Mouse (Mus musculus): ENCODE measurements around the gene Rtp1.

Gene Rtp1

GRCm38 (mm10) chr16:23457338-23457737 is 28.4 kb downstream of the Rtp1 start:
- no peak for DNase-seq

- no peak for DNase-seq
Measured at GRCm38 (mm10) chr16:23458906-23459588, 30.1 kb downstream of the Rtp1 start.

DNA sequence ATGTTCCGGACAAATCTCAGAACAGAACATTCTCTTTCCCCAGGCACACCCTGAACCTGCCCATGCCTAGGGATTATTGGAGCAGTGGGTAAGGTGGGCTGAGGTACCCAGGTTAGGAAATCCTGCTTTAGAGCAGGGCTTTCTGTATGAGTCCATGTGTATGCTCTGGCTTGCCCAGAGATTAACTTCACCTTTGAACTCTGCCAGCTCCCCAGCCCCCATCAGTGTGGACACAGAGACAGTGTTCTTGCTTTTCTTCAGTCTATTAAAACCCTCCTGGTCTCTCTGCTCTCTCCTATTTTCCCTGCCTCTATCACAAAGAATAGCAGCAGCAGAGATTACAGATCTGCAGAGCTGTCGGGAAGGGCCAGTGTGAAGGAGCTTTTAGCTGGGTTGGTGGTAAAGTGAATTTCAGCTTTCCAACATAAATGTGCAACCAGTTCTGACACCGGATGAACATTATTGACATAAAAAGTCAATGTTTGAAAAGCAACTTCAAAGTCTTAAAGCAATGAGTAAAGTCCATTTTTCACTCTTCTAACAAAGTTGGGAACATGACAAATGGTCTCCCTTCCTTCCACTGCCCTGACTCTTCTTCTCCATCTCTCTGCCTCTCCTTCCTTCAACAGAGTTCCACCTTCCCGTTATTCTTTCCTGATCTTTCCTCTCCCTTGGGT is 34.9 kb downstream of the Rtp1 start:
- DNase-seq, result no peak

GRCm38 (mm10) chr16:23471551-23471950 is 42.6 kb downstream of the Rtp1 start:
- no peak for DNase-seq

- DNase-seq, result no peak
Measured at GRCm38 (mm10) chr16:23472046-23472445, 43.1 kb downstream of the Rtp1 start.

DNA sequence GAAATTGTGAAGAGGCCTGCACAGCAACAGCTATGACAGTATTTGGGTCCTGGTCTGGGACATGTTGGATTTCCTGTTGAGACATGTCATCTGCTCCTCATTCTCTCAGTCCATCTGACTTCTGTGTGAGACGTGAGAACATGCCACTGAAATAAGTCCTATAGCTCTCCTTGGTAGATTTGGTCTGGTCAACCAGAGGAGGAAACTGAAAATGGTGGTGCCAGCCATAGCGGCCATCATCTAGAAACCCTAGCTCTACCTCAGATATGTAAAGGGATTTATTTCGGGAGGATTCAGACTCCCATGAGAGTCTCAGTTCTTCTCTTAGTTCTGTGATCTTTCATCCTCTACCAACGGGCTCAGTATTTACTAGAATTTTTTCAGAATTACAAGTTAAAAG is 46.7 kb downstream of the Rtp1 start:
- DNase-seq, result no peak

DNA sequence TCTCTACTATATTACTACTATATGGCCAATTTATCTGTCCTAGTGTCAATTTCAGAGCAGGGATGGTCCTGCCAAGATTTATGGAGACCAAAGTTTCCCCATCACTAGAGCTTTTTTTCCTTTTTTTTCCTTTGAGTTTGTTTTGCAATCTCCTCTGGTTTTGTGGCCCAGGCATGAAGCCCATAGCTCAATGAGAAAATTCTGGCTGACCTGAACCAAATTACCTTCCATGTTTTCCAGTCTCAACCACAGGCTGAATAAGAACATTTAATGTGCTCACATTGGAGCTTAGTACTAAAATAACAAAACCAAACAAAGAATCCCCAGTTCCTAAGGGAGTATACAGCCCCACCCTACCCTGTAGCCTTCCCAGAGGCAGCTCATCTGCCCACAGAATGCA is 47.7 kb downstream of the Rtp1 start:
- no peak for DNase-seq

DNA sequence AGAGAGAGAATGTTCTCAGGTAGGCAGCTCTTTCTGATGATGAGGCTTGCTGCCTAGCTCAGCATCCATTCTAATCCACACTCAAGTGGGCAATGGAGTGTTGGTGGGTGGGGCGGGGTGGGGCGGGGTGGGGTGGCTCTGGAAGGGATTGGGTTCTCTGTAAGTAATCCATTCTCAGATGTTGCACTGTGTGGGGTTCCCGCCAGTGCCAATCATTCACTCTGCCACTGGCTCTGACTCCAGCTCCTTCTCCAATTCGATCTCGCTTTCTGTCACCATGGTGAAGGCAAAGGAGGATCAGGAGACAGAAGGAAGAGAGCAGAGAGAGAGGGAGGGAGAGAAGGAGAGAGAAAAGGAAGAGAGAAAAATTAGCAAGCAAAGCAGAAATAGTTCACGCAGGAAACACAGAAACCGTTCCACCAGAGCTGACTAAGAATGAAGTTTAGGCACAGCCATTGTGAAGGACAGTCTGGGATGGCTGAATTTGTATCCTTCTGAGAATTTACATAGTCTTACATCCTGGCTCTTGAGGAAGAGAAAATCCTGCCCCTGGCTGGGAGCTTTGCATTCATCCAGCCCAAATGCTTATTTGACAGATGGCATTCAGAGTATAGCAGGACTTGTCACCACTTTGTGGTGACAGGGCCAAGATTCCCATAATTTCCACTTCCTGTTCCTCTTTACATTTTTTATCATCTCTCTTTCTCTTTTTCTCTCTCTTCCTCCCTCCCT is 51.1 kb downstream of the Rtp1 start:
- no peak for DNase-seq

DNA sequence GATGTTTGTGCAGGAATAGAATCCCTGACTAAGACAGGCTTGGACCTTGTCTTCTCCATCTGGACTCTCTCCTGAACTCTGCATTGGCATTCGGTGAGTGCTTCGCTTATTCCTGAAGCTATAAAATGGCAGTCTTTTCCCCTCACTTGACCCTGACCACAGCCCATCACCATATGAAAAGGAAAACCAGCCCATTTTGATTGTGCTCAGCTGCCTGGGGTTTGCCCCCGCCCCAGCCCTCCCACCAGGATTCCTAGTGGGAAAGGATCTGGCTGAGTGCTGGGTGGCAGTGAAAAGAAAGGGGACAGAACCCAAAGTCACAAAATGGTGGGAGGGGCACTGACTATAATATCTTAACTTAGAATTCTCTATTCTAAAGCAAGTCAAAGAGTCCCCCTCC is 53.3 kb downstream of the Rtp1 start:
- no peak for DNase-seq

DNA sequence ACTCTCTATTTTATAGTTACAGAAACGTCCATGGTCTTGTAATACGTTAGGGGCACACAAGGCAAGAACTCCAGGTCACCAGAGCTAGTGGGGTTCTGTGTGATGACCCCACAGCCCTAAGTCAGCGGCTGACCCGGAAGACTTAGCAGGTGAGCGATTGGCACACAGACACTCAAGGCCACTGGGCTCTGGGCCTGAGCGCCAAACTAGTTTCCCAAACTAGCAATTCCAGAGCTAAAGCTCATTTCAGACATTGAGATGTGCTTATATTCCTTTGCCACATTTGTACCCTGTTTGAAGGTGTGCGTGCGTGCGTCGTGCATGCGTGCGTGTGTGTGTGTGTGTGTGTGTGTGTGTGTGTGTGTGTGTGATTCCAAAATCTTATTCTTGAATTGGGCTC is 53.9 kb downstream of the Rtp1 start:
- DNase-seq, result no peak

DNA sequence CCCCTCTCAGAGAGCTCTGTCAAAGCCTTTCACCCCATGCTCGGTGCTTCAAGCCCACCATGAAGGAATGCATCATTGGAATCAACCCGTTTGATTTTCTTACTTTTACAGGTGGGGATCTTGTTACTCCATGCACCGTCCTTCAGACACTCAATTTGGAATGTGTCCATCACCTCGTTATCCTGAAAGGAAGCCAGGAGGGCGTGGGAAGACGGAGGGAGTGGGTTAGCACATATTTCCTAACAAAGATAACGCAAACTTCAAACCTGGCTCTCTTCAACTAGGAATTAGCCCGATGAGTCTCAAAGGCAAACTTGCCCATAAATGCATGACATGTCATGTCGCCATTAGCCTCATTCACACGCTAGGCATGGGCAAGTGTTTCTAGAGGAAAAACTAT is 54.4 kb downstream of the Rtp1 start:
- no peak for DNase-seq
